Mouse (Mus musculus): ENCODE measurements around the gene Cdh5.
A peak's percentile ranks its signal among the peaks of the same experiment; 100 is the strongest.
"Not testable (repeated sequence)": the region's sequence is repeated elsewhere in the genome, so short reads cannot be mapped to it uniquely, and the experiment has no call there.

The Cdh5 gene

DNA sequence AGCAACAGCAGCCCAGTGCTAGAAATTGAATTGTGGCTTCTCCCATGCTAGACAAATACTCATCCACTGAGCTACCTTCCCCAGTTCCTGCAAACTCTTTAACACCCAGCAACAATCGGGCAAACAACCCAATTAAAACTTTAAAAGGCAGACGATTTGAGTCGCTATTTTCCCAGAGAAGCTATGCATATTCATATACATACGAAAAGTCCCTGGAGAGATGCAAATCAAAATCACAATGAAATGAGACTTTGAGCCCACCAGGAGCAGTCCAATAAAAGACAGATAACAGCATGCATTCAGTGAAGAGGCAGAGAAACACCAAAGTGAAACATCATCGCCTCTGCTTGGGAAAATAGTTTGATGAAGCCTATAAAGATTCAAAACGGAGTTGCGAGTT, 8.1 kb upstream of the Cdh5 start:
- DNase-seq, result no peak

DNA sequence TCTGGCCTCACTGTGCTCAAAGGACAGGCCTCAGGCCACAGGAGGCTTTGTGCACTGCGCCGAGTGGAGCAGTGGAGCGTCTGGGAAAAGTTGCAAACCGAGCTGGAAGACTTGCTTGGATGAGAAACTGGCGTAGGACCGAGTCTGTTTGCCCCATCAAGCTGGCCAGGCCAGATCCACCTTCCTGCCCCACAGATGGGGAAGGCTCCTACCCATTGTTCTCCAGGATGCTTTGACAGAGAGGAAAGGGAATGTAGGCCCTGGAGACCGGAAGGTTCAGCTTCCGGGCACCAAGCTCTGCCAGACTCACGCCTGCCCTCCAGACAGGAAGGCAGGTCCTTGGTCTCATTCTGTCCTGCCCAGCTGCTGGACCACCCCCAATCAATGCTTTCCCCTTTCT, 5.8 kb upstream of the Cdh5 start:
- DNase-seq, result no peak

- no peak for DNase-seq
These were observed 4.8 kb upstream of the Cdh5 start for GRCm38 (mm10) chr8:104096644-104097043.

DNA sequence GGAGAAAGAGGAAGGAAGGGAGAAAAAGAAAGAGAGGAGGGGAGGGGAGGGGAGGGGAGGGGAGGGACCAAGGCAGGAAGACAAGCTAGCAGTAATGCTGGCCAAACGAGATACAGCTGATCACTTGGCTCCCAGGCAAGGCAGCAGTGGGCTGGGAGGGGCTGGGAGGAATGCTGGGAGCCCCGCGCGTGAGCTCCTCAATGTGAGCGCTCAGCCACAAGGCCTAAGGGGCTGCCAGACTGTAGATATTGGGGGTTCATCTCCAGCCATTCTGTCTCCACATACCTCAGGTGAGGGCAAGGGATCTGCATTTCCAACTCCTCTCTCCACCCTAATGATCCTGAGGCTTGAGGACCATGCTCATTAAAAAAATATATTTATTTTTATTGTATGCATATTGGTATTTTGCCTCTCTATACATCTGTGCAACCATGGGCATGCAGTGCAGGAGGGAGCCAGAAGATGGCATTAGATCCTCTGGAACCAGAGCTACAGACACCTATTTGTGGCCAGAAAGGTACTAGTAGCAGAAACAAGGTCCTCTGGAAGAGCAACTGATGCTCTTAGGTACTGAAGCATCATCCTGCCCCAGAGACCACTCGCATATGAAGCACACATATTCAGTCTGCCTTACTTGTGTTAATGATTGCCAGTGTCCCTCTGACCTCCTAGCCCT, 2.6 kb upstream of the Cdh5 start:
- DNase-seq, result peak; percentile 56

- DNase-seq, result peak; percentile 38
These were observed 1.9 kb upstream of the Cdh5 start for GRCm38 (mm10) chr8:104099347-104100099.

- not testable (repeated sequence) for DNase-seq
These were observed 701 bp upstream of the Cdh5 start for GRCm38 (mm10) chr8:104100724-104101123.

- no peak for DNase-seq
These were observed 2.0 kb downstream of the Cdh5 start for GRCm38 (mm10) chr8:104103462-104103861.

- no peak for DNase-seq
These were observed 4.3 kb downstream of the Cdh5 start for GRCm38 (mm10) chr8:104105768-104106167.

- no peak for DNase-seq
These were observed 5.0 kb downstream of the Cdh5 start for GRCm38 (mm10) chr8:104106276-104106946.

GRCm38 (mm10) chr8:104107111-104107510, 5.7 kb downstream of the Cdh5 start:
- DNase-seq, result no peak

GRCm38 (mm10) chr8:104108048-104108447, 6.6 kb downstream of the Cdh5 start:
- DNase-seq, result no peak

GRCm38 (mm10) chr8:104110498-104111134, 9.2 kb downstream of the Cdh5 start:
- no peak for DNase-seq

DNA sequence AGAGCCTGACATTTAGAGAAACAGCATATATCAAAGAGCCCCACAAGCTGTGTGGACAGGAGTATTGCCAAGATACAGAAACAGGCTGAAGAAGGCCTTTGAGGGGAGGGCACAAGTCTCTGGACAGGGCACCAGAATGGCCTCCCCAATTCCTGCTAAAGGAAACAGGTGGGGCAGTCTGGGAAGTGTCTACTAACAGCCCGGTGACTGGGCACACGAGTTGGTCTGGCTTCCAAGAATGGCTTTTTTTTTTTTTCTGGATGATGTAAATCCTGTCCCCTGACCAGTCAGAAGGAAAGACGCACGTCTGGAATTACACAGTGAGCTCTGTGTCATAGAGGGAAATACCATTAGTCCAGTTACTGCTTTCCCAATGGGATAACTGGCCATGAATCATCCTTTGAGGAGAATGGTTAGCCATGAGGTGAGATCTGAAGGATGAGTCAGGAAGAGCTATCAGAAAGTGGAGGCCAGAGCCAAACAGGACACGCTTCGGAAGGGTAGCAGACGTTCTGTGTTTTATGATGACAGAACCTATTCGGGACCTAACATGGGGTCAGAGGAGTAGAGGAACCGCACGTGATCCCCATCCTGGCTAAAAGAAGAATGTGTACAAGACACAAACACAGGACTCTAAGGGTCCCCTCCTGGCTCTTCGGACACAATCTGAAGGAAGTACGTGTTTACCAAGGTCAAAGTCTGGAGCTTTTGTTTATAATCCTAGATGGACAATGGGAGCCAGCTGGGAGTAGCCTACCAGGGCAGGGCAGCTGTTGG, 20.4 kb downstream of the Cdh5 start:
- DNase-seq, result no peak

DNA sequence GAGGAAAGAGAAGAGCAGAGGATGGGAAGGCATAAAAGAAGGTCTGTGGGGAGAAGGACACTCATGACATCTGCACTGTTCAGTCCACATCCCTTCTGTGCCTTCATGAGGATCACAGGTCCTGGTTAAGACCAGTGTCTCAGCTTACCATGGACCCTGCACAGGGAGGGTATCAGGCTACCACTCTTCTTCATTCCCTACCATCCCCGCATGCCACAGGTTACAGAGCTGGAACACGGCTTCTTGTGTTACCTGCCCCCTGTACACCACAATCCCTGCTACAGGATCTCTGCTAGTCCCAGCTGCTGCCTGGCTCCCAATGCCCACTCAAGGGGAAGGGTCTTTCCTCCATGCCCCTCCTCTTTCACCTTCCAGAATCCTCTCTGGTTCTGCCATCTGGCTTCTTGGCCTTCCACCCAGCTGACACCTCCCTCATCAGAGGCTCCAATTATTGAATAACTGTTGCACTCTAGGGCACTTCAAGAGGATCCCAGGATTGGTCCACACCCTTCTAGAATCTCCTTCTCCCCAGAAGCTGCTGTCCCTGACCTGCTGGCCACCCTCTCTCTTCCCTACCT, 21.7 kb downstream of the Cdh5 start:
- no peak for DNase-seq

- no peak for DNase-seq
These were observed 23.1 kb downstream of the Cdh5 start for GRCm38 (mm10) chr8:104124534-104124933.

DNA sequence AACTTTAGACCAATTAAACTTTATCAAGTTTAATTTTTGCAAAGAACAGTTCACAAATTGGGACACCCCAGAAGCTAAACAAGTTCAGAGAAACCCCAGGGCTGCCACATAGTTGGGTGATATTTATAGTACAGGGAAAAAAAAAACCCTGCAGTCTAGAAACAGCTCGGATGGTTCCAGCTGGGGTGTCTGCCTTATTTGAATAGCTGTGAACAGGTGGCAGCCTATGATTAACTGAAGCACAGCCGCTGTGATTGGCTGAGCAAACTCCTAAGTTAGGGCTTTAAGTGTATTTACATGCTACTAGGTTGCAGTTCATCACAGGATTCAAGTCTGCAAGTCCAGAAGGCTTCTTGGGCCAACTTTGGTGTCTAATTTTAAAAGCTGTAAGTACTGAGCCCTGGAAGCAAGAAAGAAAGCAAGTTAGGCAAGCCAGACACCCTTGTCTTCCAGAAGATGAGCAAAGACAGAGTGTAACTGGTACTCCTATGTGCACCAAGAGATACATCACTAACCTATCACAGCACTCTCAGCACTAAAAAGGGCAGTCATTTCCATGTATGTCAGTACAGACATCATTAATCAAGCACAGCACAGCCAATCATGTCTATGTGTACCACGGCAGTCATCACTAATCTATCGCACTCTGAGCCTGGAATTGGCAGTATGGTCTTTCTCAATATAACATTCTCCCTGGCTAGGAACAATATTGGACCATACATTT, 25.9 kb downstream of the Cdh5 start:
- peak; percentile 33 for DNase-seq

- DNase-seq, result no peak
These were observed 29.5 kb downstream of the Cdh5 start for GRCm38 (mm10) chr8:104130916-104131315.

GRCm38 (mm10) chr8:104131414-104131975, 30.1 kb downstream of the Cdh5 start:
- DNase-seq, result no peak

DNA sequence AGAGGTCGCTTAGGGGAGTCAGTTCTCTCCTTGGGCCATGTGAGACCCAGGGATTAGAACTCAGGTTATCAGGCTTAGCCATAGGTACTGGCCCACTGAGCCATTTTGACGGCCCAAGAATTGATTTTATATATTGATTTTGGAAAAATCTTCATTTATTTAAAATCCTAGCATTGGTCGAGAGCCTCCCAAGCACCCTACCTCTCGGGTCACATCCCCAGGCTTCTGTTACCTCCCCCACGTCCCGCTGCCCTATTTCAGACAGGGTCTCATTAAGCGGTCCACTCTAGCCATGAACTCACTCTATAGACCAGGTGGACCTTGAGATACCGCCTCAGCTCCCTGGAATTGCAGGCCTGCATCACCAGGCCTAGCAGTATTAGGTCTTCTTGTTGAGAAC, 33.1 kb downstream of the Cdh5 start:
- no peak for DNase-seq

- DNase-seq, result no peak
These were observed 34.9 kb downstream of the Cdh5 start for GRCm38 (mm10) chr8:104136277-104136676.

DNA sequence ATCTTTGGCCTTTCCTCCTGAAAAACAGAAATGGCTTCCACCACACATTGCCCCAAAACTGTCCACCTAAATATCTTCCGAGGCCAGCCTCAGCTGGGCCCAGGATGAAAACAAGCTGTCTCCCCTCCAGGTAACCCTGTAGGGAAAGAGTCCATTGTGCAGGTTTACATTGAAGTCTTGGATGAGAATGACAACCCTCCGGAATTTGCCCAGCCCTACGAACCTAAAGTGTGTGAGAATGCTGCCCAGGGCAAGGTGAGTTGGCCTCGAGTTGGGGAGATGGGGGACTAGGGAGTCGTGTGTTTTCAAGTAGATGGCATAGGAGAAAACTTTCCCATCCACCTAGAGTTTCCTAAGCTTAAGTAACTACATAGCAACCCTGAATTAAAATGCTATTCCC, 36.2 kb downstream of the Cdh5 start:
- no peak for DNase-seq

All from right cerebral cortex, postnatal 14 days (tissue).